Mouse (Mus musculus) lung, postnatal 4 days (tissue): Measurements from ENCODE around the gene Efnb3.

ENCODE experiments used
- DNase-seq, 2 experiments: peaks; one replicate each; pipeline ENCODE4 v3.0.0; 2021

Gene Efnb3

GRCm38 (mm10) chr11:69559851-69560765, at the start of gene Efnb3:
Gene Efnb3 (minus strand): TSS chr11:69560205.
- DNase-seq, result peak; percentile 40 to 50

GRCm38 (mm10) chr11:69609416-69609815, 49.4 kb upstream of the Efnb3 start:
- no peak for DNase-seq

GRCm38 (mm10) chr11:69608525-69608924, 48.5 kb upstream of the Efnb3 start:
- no peak for DNase-seq

- DNase-seq, result no peak
Observed at GRCm38 (mm10) chr11:69606832-69607231, 46.8 kb upstream of the Efnb3 start.

- DNase-seq, result no peak
Observed at GRCm38 (mm10) chr11:69606491-69606795, 46.4 kb upstream of the Efnb3 start.

GRCm38 (mm10) chr11:69605726-69606490, 45.9 kb upstream of the Efnb3 start, which contains the start of gene Atp1b2:
Gene Atp1b2 (minus strand): TSS chr11:69605942.
- DNase-seq, result peak; percentile 73 to 76

GRCm38 (mm10) chr11:69604795-69605664, 45.0 kb upstream of the Efnb3 start:
- DNase-seq, result peak; percentile 31 to 49

- no peak for DNase-seq
Observed at GRCm38 (mm10) chr11:69604347-69604746, 44.3 kb upstream of the Efnb3 start.

GRCm38 (mm10) chr11:69603516-69603915, 43.5 kb upstream of the Efnb3 start:
- no peak for DNase-seq

GRCm38 (mm10) chr11:69601768-69602167, 41.8 kb upstream of the Efnb3 start:
- no peak for DNase-seq

GRCm38 (mm10) chr11:69600098-69600497, 40.1 kb upstream of the Efnb3 start:
- peak; percentile 60 to 77 for DNase-seq

- no peak for DNase-seq
Observed at GRCm38 (mm10) chr11:69599436-69599835, 39.4 kb upstream of the Efnb3 start.

GRCm38 (mm10) chr11:69594853-69595252, 34.8 kb upstream of the Efnb3 start:
- DNase-seq, result no peak

GRCm38 (mm10) chr11:69592799-69593198, 32.8 kb upstream of the Efnb3 start:
- no peak for DNase-seq

- DNase-seq, result peak in 1 of 2 experiments; percentile 24
Observed at GRCm38 (mm10) chr11:69591899-69592637, 32.1 kb upstream of the Efnb3 start.

GRCm38 (mm10) chr11:69591424-69591823, 31.4 kb upstream of the Efnb3 start:
- no peak for DNase-seq

GRCm38 (mm10) chr11:69590622-69591021, 30.6 kb upstream of the Efnb3 start:
- no peak for DNase-seq

- DNase-seq, result no peak
Observed at GRCm38 (mm10) chr11:69589207-69589834, 29.3 kb upstream of the Efnb3 start.

GRCm38 (mm10) chr11:69585718-69586325, 25.8 kb upstream of the Efnb3 start:
- DNase-seq, result no peak

GRCm38 (mm10) chr11:69584937-69585336, 24.9 kb upstream of the Efnb3 start:
- DNase-seq, result no peak

GRCm38 (mm10) chr11:69584008-69584407, 24.0 kb upstream of the Efnb3 start:
- no peak for DNase-seq
